Mouse (Mus musculus) forebrain, embryonic 14.5 days (tissue): Measurements from ENCODE around the gene Rpl12. TPM values are rescaled to one million over a fixed set of nuclear protein-coding genes. Genes with fewer than 3 reads are reported as not detected.

Experiments used
- ATAC-seq: fragments of 200-750 bp; cut with Nextera tagmentation; 2 replicates; pipeline ENCODE4 v1.8.0; 2017; ENCODE audit warnings: mild to moderate bottlenecking, moderate library complexity
- DNase-seq: peaks from one replicate; pipeline ENCODE4 v3.0.0-alpha.2; 2015; ENCODE audit warnings: low spot score
- H3K27ac ChIP-seq: fragments of 300-500 bp; sonication (generic); 2 replicates; pipeline ENCODE4 v1.5.1; 2014; ENCODE audit warnings: low read depth, mild to moderate bottlenecking, control low read depth, low read length, moderate library complexity
- H3K27me3 ChIP-seq: fragments of 300-500 bp; sonication (generic); replicated peaks from 2 replicates; pipeline ENCODE4 v1.6.1; 2014; ENCODE audit warnings: low read length, control low read depth, mixed read lengths; ENCODE audit not compliant: control insufficient read depth, insufficient read depth
- H3K36me3 ChIP-seq: fragments of 300-500 bp; sonication (generic); 2 replicates; pipeline ENCODE4 v1.6.1; 2014; ENCODE audit warnings: low read length, control low read depth; ENCODE audit not compliant: control insufficient read depth, insufficient read depth
- H3K4me1 ChIP-seq: fragments of 300-500 bp; sonication (generic); 2 replicates; pipeline ENCODE4 v1.6.1; 2014; ENCODE audit warnings: antibody characterized with exemption, low read length, control low read depth; ENCODE audit not compliant: control insufficient read depth, insufficient read depth
- H3K4me2 ChIP-seq: fragments of 300-500 bp; sonication (generic); 2 replicates; pipeline ENCODE4 v1.6.1; 2014; ENCODE audit warnings: mild to moderate bottlenecking, control low read depth, low read length
- H3K4me3 ChIP-seq: fragments of 300-500 bp; sonication (generic); 2 replicates; pipeline ENCODE4 v1.5.1; 2014; ENCODE audit warnings: low read depth, low read length, control low read depth
- H3K9ac ChIP-seq: fragments of 300-500 bp; sonication (generic); 2 replicates; pipeline ENCODE4 v1.6.1; 2014; ENCODE audit warnings: mild to moderate bottlenecking, low read length, control low read depth, moderate library complexity
- H3K9me3 ChIP-seq: fragments of 300-500 bp; sonication (generic); replicated peaks from 2 replicates; pipeline ENCODE4 v1.6.1; 2016; ENCODE audit warnings: low read length, control low read depth, mixed read lengths; ENCODE audit not compliant: control insufficient read depth
- WGBS: fragments of 180-500 bp; shearing (Covaris S2); extraction: QIAGEN DNeasy Blood & Tissue Kit; methylation state at CpG from one replicate; pipeline ENCODE4 v1.1.7; 2014; 5-methylcytosine and 5-hydroxymethylcytosine counted together
- polyA plus RNA-seq: library from polyadenylated mRNA; unstranded; fragments of >200 nt; fragmentation: Nextera tagmentation; extraction: Ambion mirVana; gene quantifications from 2 replicates; pipeline ENCODE4 v1.2.1, GENCODE M21; 2014

Gene Rpl12
- polyA plus RNA-seq, 1 experiment from 2014 or later = 128 TPM

- H3K4me3 ChIP-seq = peak overlapping the region; percentile 75
- H3K4me2 ChIP-seq = peak overlapping the region; percentile 92
- no peak overlapping the region for H3K27ac ChIP-seq
- ATAC-seq = no peak
- peaks cover 20% of the 10 kb centered on the region for H3K4me1 ChIP-seq
- H3K36me3 ChIP-seq = peaks cover 34% of the 10 kb centered on the region
- H3K9me3 ChIP-seq = no peaks in the 10 kb centered on the region
- no peaks in the 10 kb centered on the region for H3K27me3 ChIP-seq
- peak overlapping the region; percentile 93 for H3K9ac ChIP-seq
- WGBS = 6% methylated on average over 9 of the region's 9 CpGs
- no peak for DNase-seq
Observed at GRCm38 (mm10) chr2:32962875-32963220, 1.5 kb downstream of the Rpl12 start.

DNA sequence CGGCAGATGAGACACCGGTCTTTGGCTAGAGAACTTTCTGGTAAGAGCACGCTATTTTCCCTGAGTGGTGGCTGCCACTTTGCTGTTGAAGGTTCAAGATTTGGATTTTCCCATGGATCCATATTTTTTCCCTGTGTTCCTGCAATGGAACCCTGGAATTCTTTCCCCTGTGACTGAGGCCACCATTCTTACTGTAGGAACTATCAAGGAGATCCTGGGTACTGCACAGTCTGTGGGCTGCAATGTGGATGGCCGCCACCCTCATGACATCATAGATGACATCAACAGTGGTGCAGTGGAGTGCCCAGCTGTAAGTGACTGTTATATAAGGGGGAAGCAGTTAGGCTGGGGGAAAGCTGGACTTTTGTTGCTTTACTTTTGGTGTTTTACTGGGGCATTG lies 2.2 kb downstream of the Rpl12 start:
- H3K4me2 ChIP-seq = peak overlapping the region; percentile 92; the same call in 1 of the 2 replicates
- H3K9ac ChIP-seq = peak overlapping the region; percentile 93; the same call in 1 of the 2 replicates
- DNase-seq (no peak), ATAC-seq (no peak)
- H3K36me3 ChIP-seq = peaks cover 30% of the 10 kb centered on the region
- H3K4me3 ChIP-seq = no peak overlapping the region
- H3K27ac ChIP-seq = no peak overlapping the region
- WGBS = 74% methylated on average over 4 of the region's 4 CpGs
- peaks cover 20% of the 10 kb centered on the region for H3K4me1 ChIP-seq
- H3K27me3 ChIP-seq = no peaks in the 10 kb centered on the region
- no peaks in the 10 kb centered on the region for H3K9me3 ChIP-seq

DNA sequence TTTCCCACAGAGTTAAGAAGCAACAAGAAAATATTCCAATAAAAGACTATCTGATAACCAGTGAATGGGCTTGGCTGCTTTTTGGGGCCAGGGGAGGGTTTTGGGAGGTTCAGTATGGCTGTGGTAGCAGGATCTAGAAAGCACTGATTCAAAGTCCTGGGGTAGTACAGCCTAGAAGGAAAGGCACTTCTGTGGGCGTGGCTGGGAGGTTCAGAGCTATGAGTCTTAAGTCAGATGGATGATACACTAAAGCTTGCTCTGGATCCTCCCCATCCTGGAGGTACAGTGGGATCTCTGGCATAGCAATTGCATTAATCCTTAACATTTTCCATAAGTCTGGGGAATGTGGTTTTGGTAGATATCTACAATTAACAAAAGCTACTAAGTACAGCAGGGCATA lies 2.6 kb downstream of the Rpl12 start:
- H3K9ac ChIP-seq = no peak overlapping the region; the same call in 1 of the 2 replicates
- H3K27ac ChIP-seq = no peak overlapping the region
- H3K27me3 ChIP-seq = no peaks in the 10 kb centered on the region
- no peak overlapping the region for H3K4me2 ChIP-seq
- H3K36me3 ChIP-seq = peaks cover 30% of the 10 kb centered on the region
- H3K4me1 ChIP-seq = peaks cover 20% of the 10 kb centered on the region
- DNase-seq (no peak), ATAC-seq (no peak)
- H3K9me3 ChIP-seq = no peaks in the 10 kb centered on the region
- no peak overlapping the region for H3K4me3 ChIP-seq
- WGBS = 65% methylated on average over 1 of the region's 1 CpGs

GRCm38 (mm10) chr2:32964659-32965457 lies 3.5 kb downstream of the Rpl12 start:
- Histone ChIP-seq H3K4me1 (peaks cover 20% of the 10 kb centered on the region), H3K4me3 (no peak overlapping the region), H3K36me3 (peaks cover 30% of the 10 kb centered on the region), H3K9ac (no peak overlapping the region), H3K27me3 (no peaks in the 10 kb centered on the region), H3K27ac (no peak overlapping the region), H3K9me3 (no peaks in the 10 kb centered on the region), H3K4me2 (no peak overlapping the region)
- DNase-seq (no peak), ATAC-seq (no peak)
- WGBS = 25% methylated on average over 10 of the region's 10 CpGs

GRCm38 (mm10) chr2:32965511-32966183 lies 4.3 kb downstream of the Rpl12 start:
- Histone ChIP-seq H3K4me2 (peak overlapping the region; percentile 86; the same call in 1 of the 2 replicates), H3K4me1 (peaks cover 18% of the 10 kb centered on the region)
- WGBS = 11% methylated on average over 7 of the region's 7 CpGs

DNA sequence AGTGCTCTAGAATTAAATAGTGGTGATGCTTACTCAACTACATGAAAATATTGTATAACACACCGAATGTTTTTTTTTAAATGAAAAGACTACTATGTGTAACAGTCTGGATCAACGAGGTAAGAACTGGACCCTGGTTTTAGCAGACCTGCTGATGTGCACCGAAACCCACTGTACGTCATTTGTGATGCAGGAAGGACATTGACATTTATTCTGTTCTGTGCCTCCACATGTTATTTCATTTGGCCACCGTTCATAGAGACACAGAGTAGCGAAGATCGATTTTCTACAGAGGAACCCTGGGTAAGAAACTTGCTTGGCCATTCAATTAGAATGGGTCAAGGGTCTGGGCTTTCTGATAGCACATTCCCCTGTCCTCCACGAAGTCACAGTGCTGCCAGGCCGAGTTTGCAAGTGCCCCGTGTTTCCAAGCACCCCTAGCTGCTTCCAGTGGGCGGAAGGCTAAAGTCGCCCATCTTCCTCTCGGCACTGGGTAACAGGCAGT lies 4.9 kb downstream of the Rpl12 start:
- Histone ChIP-seq H3K4me2 (peak overlapping the region; percentile 86), H3K9me3 (no peaks in the 10 kb centered on the region), H3K9ac (peak overlapping the region; percentile 78), H3K27me3 (no peaks in the 10 kb centered on the region), H3K27ac (peak overlapping the region; percentile 90), H3K4me3 (peak overlapping the region; percentile 63), H3K36me3 (peaks cover 30% of the 10 kb centered on the region), H3K4me1 (peaks cover 14% of the 10 kb centered on the region; the same call in 1 of the 2 replicates)
- 12% methylated on average over 13 of the region's 13 CpGs for WGBS
- no peak for ATAC-seq
- DNase-seq = no peak

More at GRCm38 (mm10) chr2:32965511-32966183, 4.3 kb downstream of the Rpl12 start:
- H3K9me3 ChIP-seq = no peaks in the 10 kb centered on the region
- H3K27me3 ChIP-seq = no peaks in the 10 kb centered on the region
- no peak overlapping the region for H3K4me3 ChIP-seq
- ATAC-seq (no peak), DNase-seq (no peak)
- no peak overlapping the region for H3K27ac ChIP-seq
- no peak overlapping the region for H3K9ac ChIP-seq
- peaks cover 30% of the 10 kb centered on the region for H3K36me3 ChIP-seq

- no peaks in the 10 kb centered on the region for H3K9me3 ChIP-seq
- H3K27ac ChIP-seq = peak overlapping the region; percentile 90
- DNase-seq (peak; percentile 92), ATAC-seq (peak; percentile 90)
- H3K9ac ChIP-seq = peak overlapping the region; percentile 78
- peak overlapping the region; percentile 63 for H3K4me3 ChIP-seq
- H3K4me2 ChIP-seq = peak overlapping the region; percentile 86
- peaks cover 14% of the 10 kb centered on the region; the same call in 1 of the 2 replicates for H3K4me1 ChIP-seq
- WGBS = 1% methylated on average over 55 of the region's 55 CpGs
- no peaks in the 10 kb centered on the region for H3K27me3 ChIP-seq
- peaks cover 30% of the 10 kb centered on the region for H3K36me3 ChIP-seq
Observed at GRCm38 (mm10) chr2:32966689-32967631, 5.6 kb downstream of the Rpl12 start.

DNA sequence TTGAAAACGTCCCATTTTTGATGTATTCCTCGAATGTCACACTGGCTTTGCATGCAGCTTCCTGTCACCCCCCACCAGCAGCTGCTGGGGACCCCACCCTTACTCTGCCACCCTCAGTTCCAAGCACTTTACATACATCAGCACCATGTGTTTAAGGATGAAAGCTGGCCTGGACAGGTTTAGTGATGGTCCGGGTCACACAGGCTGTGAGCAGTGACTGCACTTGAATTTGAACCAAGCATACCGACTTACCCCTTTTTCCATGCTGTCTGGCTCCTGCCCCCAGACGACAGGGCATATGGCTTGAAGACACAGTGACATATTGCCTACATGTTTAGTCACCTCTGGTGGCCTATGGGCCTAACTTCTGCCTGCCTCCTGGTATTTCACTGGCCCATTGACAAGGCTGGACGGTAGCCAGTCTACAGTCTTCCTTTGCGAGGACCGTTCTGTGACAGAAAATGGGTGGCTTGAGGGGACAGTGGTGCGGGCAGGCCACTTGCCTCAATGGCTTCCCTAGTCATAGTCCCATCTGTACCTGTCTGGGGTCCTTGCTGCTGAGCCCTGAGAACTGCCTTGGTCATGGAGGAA lies 6.8 kb downstream of the Rpl12 start:
- Histone ChIP-seq H3K27ac (no peak overlapping the region), H3K9me3 (no peaks in the 10 kb centered on the region), H3K4me2 (peak overlapping the region; percentile 86), H3K36me3 (peaks cover 28% of the 10 kb centered on the region), H3K4me1 (peaks cover 6% of the 10 kb centered on the region; the same call in 1 of the 2 replicates), H3K9ac (no peak overlapping the region), H3K4me3 (no peak overlapping the region), H3K27me3 (no peaks in the 10 kb centered on the region)
- ATAC-seq (no peak), DNase-seq (no peak)
- 85% methylated on average over 9 of the region's 9 CpGs for WGBS
